Mouse (Mus musculus) ES-E14 (cell line): Measurements from ENCODE around the gene Ets1.

ENCODE experiments used
- CHD2 ChIP-seq: IDR thresholded peaks from 2 replicates; pipeline ENCODE4 v1.6.1; 2014; ENCODE audit warnings: mild to moderate bottlenecking, low read depth, low read length, inconsistent platforms
- HCFC1 ChIP-seq: IDR thresholded peaks from 2 replicates; pipeline ENCODE4 v1.6.1; 2012; ENCODE audit warnings: low read length, inconsistent platforms, borderline replicate concordance; ENCODE audit not compliant: insufficient read depth
- MAFK ChIP-seq: IDR thresholded peaks from 2 replicates; pipeline ENCODE4 v1.6.1; 2014; ENCODE audit warnings: mild to moderate bottlenecking, low read depth, low read length, inconsistent platforms; ENCODE audit not compliant: insufficient read depth
- ZC3H11A ChIP-seq: IDR thresholded peaks from 2 replicates; pipeline ENCODE4 v1.6.1; 2012; ENCODE audit warnings: low read depth, mild to moderate bottlenecking, inconsistent platforms, low read length, borderline replicate concordance
- ZNF384 ChIP-seq: IDR thresholded peaks from 2 replicates; pipeline ENCODE4 v1.6.1; 2012; ENCODE audit warnings: low read depth, low read length, inconsistent platforms

GRCm38 (mm10) chr9:32688351-32688750 lies 52.3 kb downstream of the Ets1 start:
- TF ChIP-seq ZNF384 (no peak), HCFC1 (no peak), MAFK (no peak), ZC3H11A (no peak), CHD2 (no peak)
